Mouse (Mus musculus): ENCODE measurements at regions not wholly inside any gene's neighbourhood (a gene's known extent, or its start where the extent isn't known, plus 50 kb on each side); places are given as distances from the start of the nearest gene placed in this dataset.

DNA sequence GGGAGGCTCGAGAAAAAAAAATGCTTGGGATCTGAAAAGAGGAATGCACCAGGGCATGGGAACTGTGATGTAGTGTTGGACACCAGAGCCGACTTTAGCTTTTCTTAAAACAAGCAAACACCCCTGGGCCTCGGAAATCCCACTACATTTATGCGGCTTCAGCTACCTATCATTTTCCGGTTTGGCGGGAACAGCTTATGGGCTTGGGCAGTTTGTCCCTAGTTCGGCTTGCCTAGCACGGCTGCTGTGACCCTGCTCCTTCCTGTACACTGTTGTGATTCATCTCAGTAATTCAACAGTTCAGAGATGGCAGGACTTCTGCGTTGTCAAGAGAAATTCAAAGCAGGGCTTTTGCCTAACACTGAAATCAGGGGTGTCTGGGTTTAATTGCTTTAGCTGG, 561.5 kb upstream of the Zeb2 start:
- TF ChIP-seq CTCF (IDR thresholded peaks at IDR 0.05) (no peak), EP300 (IDR thresholded peaks at IDR 0.05) (no peak)
- ATAC-seq = no peak
- H3K9me3 ChIP-seq (ENCODE audit: low read length) = no peaks in the 10 kb centered on the region
- WGBS = 51% methylated on average over 9 of the region's 9 CpGs
- H3K36me3 ChIP-seq (ENCODE audit: insufficient read depth, low read length) = no peaks in the 10 kb centered on the region
- H3K4me2 ChIP-seq (replicated peaks; ENCODE audit: low read depth, low read length) = 0 out of 2 replicates have a peak overlapping the region, but pooled peaks have one; percentile 19
- no peaks in the 10 kb centered on the region for H3K4me1 ChIP-seq (ENCODE audit: insufficient read depth, low read depth, low read length)
- no peak overlapping the region for H3K9ac ChIP-seq (replicated peaks; ENCODE audit: low read depth)
- no peak overlapping the region for H3K4me3 ChIP-seq (ENCODE audit: low read depth, low read length)
- H3K27me3 ChIP-seq (replicated peaks; ENCODE audit: insufficient read depth, low read length) = no peaks in the 10 kb centered on the region
- H3K27ac ChIP-seq (ENCODE audit: low read length) = no peak overlapping the region
- peak; percentile 5 for DNase-seq (ENCODE audit: low spot score)

DNA sequence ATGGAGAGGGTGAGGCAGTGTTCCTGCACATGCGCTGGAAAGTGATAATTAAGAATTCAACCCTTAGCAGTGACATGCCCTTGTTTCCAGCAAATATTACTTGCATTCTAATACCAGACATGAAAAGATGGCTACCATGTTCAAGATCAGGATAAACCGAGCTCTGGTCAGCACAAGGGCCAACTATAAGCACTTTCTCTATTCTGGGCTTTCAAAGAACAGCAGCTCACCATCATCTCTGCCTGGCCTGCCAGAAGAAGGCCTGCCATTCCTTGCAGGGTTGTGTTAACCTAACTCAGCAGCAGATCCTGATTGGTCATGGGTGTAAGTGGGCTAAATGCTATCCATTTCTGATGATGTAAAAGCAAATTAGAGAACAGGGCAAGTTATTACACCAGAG, 558.6 kb upstream of the Zeb2 start:
- Histone ChIP-seq H3K4me3 (ENCODE audit: low read depth, low read length) (no peak overlapping the region), H3K27ac (ENCODE audit: low read length) (no peak overlapping the region), H3K4me2 (replicated peaks; ENCODE audit: low read depth, low read length) (no peak overlapping the region), H3K36me3 (ENCODE audit: insufficient read depth, low read length) (no peaks in the 10 kb centered on the region), H3K4me1 (ENCODE audit: insufficient read depth, low read depth, low read length) (no peaks in the 10 kb centered on the region), H3K9me3 (ENCODE audit: low read length) (no peaks in the 10 kb centered on the region), H3K9ac (replicated peaks; ENCODE audit: low read depth) (no peak overlapping the region), H3K27me3 (replicated peaks; ENCODE audit: insufficient read depth, low read length) (no peaks in the 10 kb centered on the region)
- ATAC-seq = no peak
- no peak for DNase-seq (ENCODE audit: low spot score)
- 85% methylated on average over 2 of the region's 2 CpGs for WGBS
- no peak for TF ChIP-seq CTCF (IDR thresholded peaks at IDR 0.05)
- TF ChIP-seq EP300 (IDR thresholded peaks at IDR 0.05) = no peak

DNA sequence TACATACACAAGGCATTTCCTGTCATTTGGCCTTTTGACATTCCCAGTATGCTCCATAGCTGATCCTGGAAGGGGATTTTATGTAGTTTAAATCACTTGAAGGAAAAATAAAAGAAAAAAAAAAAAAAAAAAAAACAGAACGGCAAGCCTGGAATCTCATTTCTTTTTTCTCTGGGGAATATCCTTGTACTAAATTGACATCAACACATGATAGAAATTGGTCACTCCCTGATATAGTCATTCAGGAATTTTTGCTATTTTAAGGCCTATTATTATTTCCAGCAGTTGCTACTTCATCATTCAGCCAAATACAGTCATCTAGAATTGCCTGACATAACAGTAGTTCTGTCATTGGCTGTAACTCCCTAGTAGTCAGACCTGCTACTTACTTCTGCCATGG, 538.8 kb upstream of the Zeb2 start:
- Histone ChIP-seq H3K9ac (replicated peaks; ENCODE audit: low read depth) (no peak overlapping the region), H3K4me1 (ENCODE audit: insufficient read depth, low read depth, low read length) (no peaks in the 10 kb centered on the region), H3K4me3 (ENCODE audit: low read depth, low read length) (no peak overlapping the region), H3K27ac (ENCODE audit: low read length) (no peak overlapping the region), H3K9me3 (ENCODE audit: low read length) (no peaks in the 10 kb centered on the region), H3K36me3 (ENCODE audit: insufficient read depth, low read length) (no peaks in the 10 kb centered on the region), H3K27me3 (replicated peaks; ENCODE audit: insufficient read depth, low read length) (no peaks in the 10 kb centered on the region), H3K4me2 (replicated peaks; ENCODE audit: low read depth, low read length) (no peak overlapping the region)
- no peak for TF ChIP-seq EP300 (IDR thresholded peaks at IDR 0.05)
- TF ChIP-seq CTCF (IDR thresholded peaks at IDR 0.05) = no peak
- 71% methylated on average over 1 of the region's 1 CpGs for WGBS
- ATAC-seq (no peak), DNase-seq (ENCODE audit: low spot score) (no peak)

DNA sequence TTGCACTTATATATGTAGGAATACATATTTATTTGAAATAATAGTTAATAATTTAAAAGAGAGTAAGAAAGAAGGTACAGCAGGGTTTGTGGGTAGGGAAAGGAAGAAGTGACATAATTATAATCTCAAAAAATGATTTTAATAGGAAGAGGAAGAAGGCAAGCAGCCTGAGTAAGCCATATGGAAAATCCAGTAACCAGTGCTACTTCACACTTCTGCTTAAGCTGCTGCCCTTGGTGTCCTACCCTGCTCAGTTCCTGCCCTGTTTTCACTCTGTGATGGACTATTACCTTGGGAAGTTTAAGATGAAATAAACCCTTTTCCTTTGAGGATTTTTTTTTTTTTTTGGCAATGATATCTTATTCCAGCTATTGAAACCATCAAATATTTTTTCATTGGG, 537.5 kb upstream of the Zeb2 start:
- no peak for ATAC-seq
- no peaks in the 10 kb centered on the region for H3K27me3 ChIP-seq (replicated peaks; ENCODE audit: insufficient read depth, low read length)

DNA sequence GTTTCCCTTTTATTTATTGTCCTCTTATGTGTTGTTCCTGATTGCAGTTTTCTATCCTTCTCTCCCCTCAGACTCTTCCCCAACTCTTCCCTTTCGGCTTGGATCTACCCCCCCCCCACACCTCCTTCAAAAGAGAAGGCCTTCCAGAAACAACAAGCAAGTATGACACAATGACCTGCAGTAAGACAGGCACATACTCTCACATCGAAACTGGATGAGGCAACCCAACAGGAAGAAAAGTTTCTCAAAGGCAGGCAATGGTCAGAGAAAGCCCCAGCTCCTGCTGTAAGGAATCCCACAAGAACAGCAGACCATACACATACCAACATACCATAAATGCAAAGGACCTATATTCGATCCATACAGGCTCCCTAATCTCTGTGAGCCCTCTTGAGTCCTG, 535.8 kb upstream of the Zeb2 start:
- TF ChIP-seq CTCF (IDR thresholded peaks at IDR 0.05) (no peak), EP300 (IDR thresholded peaks at IDR 0.05) (no peak)
- 57% methylated on average over 3 of the region's 3 CpGs for WGBS
- ATAC-seq (no peak), DNase-seq (ENCODE audit: low spot score) (no peak)
- H3K9me3 ChIP-seq (ENCODE audit: low read length) = no peaks in the 10 kb centered on the region
- no peak overlapping the region for H3K4me2 ChIP-seq (replicated peaks; ENCODE audit: low read depth, low read length)
- H3K36me3 ChIP-seq (ENCODE audit: insufficient read depth, low read length) = no peaks in the 10 kb centered on the region
- no peaks in the 10 kb centered on the region for H3K4me1 ChIP-seq (ENCODE audit: insufficient read depth, low read depth, low read length)
- no peak overlapping the region for H3K9ac ChIP-seq (replicated peaks; ENCODE audit: low read depth)
- no peak overlapping the region for H3K27ac ChIP-seq (ENCODE audit: low read length)
- H3K27me3 ChIP-seq (replicated peaks; ENCODE audit: insufficient read depth, low read length) = no peaks in the 10 kb centered on the region
- no peak overlapping the region for H3K4me3 ChIP-seq (ENCODE audit: low read depth, low read length)

More for the DNA sequence above, 537.5 kb upstream of the Zeb2 start:
- Histone ChIP-seq H3K27ac (ENCODE audit: low read length) (no peak overlapping the region), H3K4me2 (replicated peaks; ENCODE audit: low read depth, low read length) (no peak overlapping the region), H3K9ac (replicated peaks; ENCODE audit: low read depth) (no peak overlapping the region), H3K4me3 (ENCODE audit: low read depth, low read length) (no peak overlapping the region), H3K36me3 (ENCODE audit: insufficient read depth, low read length) (no peaks in the 10 kb centered on the region), H3K4me1 (ENCODE audit: insufficient read depth, low read depth, low read length) (no peaks in the 10 kb centered on the region), H3K9me3 (ENCODE audit: low read length) (no peaks in the 10 kb centered on the region)
- DNase-seq (ENCODE audit: low spot score) = no peak
- no peak for TF ChIP-seq CTCF (IDR thresholded peaks at IDR 0.05)
- no peak for TF ChIP-seq EP300 (IDR thresholded peaks at IDR 0.05)

DNA sequence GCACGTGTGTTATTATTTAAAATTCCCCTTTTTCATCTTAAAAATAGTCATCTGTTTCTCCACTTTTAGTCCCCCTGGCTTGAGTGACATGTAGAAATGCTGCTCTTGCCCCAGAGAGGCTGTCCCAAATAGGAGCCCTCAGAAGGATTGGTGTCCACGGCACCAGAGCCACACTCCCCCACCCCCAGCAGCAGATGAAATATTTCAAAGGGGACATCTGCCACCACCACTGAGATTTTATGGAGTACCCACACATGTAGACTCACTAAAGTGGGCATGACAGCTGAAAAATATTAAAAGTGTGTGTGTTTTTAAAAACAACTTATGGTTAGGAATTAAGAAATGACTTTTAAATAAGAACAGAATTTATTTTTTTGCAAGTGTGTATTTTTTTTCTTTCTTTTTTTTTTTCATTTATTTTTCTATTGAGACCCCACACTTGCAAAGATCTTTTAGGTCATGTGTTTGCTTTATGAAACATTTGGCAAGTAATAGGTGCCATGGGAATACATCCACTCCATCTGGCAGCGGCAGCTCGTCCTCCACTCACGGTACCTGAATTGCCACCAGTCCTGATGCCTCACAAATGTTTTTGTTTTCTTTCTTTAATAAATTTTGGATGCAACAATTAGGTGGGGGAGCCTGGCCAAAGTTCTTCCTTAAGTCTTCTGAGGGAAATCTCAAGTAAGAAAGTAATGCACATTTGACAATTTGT, 533.2 kb upstream of the Zeb2 start:
- 76% methylated on average over 5 of the region's 5 CpGs for WGBS

DNA sequence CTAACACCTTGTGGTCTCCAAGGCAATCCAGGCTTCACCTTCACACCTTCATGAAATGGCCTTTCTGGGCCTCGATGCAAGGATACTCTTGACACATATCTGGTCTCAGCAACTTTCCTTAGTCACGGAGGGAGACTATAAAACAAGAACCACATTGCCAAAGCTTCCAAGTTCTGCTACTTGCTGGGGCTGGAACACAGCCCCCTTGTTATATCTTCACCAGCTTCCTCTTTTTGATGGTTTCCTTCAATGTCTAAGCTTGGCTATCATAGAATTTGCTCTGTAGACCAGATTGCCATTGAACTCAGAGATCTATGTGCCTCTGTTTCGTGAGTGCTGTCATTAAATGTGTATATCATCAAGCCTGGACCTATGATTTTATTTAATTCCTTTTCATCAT, 530.7 kb upstream of the Zeb2 start:
- Histone ChIP-seq H3K9ac (replicated peaks; ENCODE audit: low read depth) (no peak overlapping the region), H3K4me1 (ENCODE audit: insufficient read depth, low read depth, low read length) (no peaks in the 10 kb centered on the region), H3K9me3 (ENCODE audit: low read length) (no peaks in the 10 kb centered on the region), H3K36me3 (ENCODE audit: insufficient read depth, low read length) (no peaks in the 10 kb centered on the region), H3K27ac (ENCODE audit: low read length) (no peak overlapping the region), H3K27me3 (replicated peaks; ENCODE audit: insufficient read depth, low read length) (no peaks in the 10 kb centered on the region), H3K4me2 (replicated peaks; ENCODE audit: low read depth, low read length) (no peak overlapping the region), H3K4me3 (ENCODE audit: low read depth, low read length) (no peak overlapping the region)
- 85% methylated on average over 3 of the region's 3 CpGs for WGBS
- no peak for ATAC-seq
- no peak for DNase-seq (ENCODE audit: low spot score)
- TF ChIP-seq EP300 (IDR thresholded peaks at IDR 0.05) (no peak), CTCF (IDR thresholded peaks at IDR 0.05) (no peak)

More for the DNA sequence above, 533.2 kb upstream of the Zeb2 start:
- DNase-seq (ENCODE audit: low spot score) (no peak), ATAC-seq (no peak)
- H3K4me1 ChIP-seq (ENCODE audit: insufficient read depth, low read depth, low read length) = no peaks in the 10 kb centered on the region
- no peaks in the 10 kb centered on the region for H3K36me3 ChIP-seq (ENCODE audit: insufficient read depth, low read length)
- H3K4me2 ChIP-seq (replicated peaks; ENCODE audit: low read depth, low read length) = no peak overlapping the region
- no peaks in the 10 kb centered on the region for H3K27me3 ChIP-seq (replicated peaks; ENCODE audit: insufficient read depth, low read length)
- no peak for TF ChIP-seq EP300 (IDR thresholded peaks at IDR 0.05)
- TF ChIP-seq CTCF (IDR thresholded peaks at IDR 0.05) = no peak
- H3K9ac ChIP-seq (replicated peaks; ENCODE audit: low read depth) = no peak overlapping the region
- H3K27ac ChIP-seq (ENCODE audit: low read length) = no peak overlapping the region
- no peak overlapping the region for H3K4me3 ChIP-seq (ENCODE audit: low read depth, low read length)
- no peaks in the 10 kb centered on the region for H3K9me3 ChIP-seq (ENCODE audit: low read length)

All from lung, postnatal 0 days (tissue).